Mouse (Mus musculus): ENCODE results near the gene Epb41l4b.

Epb41l4b gene

GRCm38 (mm10) chr4:57060319-57060831 is 82.9 kb downstream of the Epb41l4b start:
- no peak for DNase-seq (ENCODE audit: low spot score)

GRCm38 (mm10) chr4:57058623-57059022 is 84.6 kb downstream of the Epb41l4b start:
- no peak for DNase-seq (ENCODE audit: low spot score)

- DNase-seq (ENCODE audit: low spot score), result no peak
Observed at GRCm38 (mm10) chr4:57057637-57058036, 85.6 kb downstream of the Epb41l4b start.

- DNase-seq (ENCODE audit: low spot score), result no peak
Observed at GRCm38 (mm10) chr4:57055635-57056034, 87.6 kb downstream of the Epb41l4b start.

- no peak for DNase-seq (ENCODE audit: low spot score)
Observed at GRCm38 (mm10) chr4:57049281-57049921, 93.8 kb downstream of the Epb41l4b start.

GRCm38 (mm10) chr4:57048566-57048965 is 94.7 kb downstream of the Epb41l4b start:
- DNase-seq (ENCODE audit: low spot score), result no peak

- no peak for DNase-seq (ENCODE audit: low spot score)
Observed at GRCm38 (mm10) chr4:57046160-57046571, 97.1 kb downstream of the Epb41l4b start.

GRCm38 (mm10) chr4:57043621-57044020 is 99.6 kb downstream of the Epb41l4b start:
- DNase-seq (ENCODE audit: low spot score), result no peak

GRCm38 (mm10) chr4:57041661-57042060 is 101.6 kb downstream of the Epb41l4b start:
- no peak for DNase-seq (ENCODE audit: low spot score)

- DNase-seq (ENCODE audit: low spot score), result no peak
Observed at GRCm38 (mm10) chr4:57041211-57041610, 102.0 kb downstream of the Epb41l4b start.

- DNase-seq (ENCODE audit: low spot score), result no peak
Observed at GRCm38 (mm10) chr4:57040481-57040880, 102.8 kb downstream of the Epb41l4b start.

GRCm38 (mm10) chr4:57039127-57040031 is 103.9 kb downstream of the Epb41l4b start:
- DNase-seq (ENCODE audit: low spot score), result no peak

GRCm38 (mm10) chr4:57037554-57037953 is 105.7 kb downstream of the Epb41l4b start:
- DNase-seq (ENCODE audit: low spot score), result no peak

GRCm38 (mm10) chr4:57034169-57034568 is 109.1 kb downstream of the Epb41l4b start:
- DNase-seq (ENCODE audit: low spot score), result no peak

- no peak for DNase-seq (ENCODE audit: low spot score)
Observed at GRCm38 (mm10) chr4:57031440-57031839, 111.8 kb downstream of the Epb41l4b start.

GRCm38 (mm10) chr4:57027954-57028353 is 115.3 kb downstream of the Epb41l4b start:
- no peak for DNase-seq (ENCODE audit: low spot score)

GRCm38 (mm10) chr4:57023527-57023926 is 119.7 kb downstream of the Epb41l4b start:
- DNase-seq (ENCODE audit: low spot score), result no peak

GRCm38 (mm10) chr4:57021288-57021687 is 121.9 kb downstream of the Epb41l4b start:
- DNase-seq (ENCODE audit: low spot score), result no peak

GRCm38 (mm10) chr4:57017229-57017628 is 126.0 kb downstream of the Epb41l4b start:
- peak; percentile 58 for DNase-seq (ENCODE audit: low spot score)

- DNase-seq (ENCODE audit: low spot score), result no peak
Observed at GRCm38 (mm10) chr4:57016366-57017171, 126.7 kb downstream of the Epb41l4b start.

- DNase-seq (ENCODE audit: low spot score), result no peak
Observed at GRCm38 (mm10) chr4:57015032-57015431, 128.2 kb downstream of the Epb41l4b start.

GRCm38 (mm10) chr4:57011454-57012046 is 131.7 kb downstream of the Epb41l4b start:
- DNase-seq (ENCODE audit: low spot score), result no peak
